Mouse (Mus musculus): ENCODE results near the gene Fam69b.
"Not testable (repeated sequence)": the region's sequence is repeated elsewhere in the genome, so short reads cannot be mapped to it uniquely, and the experiment has no call there.

DNA sequence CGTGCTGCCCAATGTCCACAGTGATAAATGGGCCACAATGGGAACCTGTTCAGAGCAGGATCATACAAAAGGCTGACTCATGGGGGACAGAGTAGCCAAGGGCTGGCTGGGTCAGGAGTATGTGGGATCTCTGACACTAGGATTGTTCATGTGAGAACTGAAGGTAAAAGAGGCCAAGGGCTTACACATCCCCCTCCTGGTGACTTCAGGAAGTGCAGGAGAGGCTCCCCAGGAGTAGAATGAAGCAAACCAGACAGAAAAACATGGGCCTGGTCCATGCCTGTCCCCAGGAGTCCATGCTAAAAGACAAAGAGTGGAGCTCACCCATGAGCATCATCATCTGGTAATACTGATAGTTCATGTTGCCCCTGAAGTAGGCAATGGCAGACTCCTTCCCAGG lies 35.3 kb downstream of the Fam69b start:
- TF ChIP-seq CTCF (IDR thresholded peaks at IDR 0.05; ENCODE audit: control insufficient read depth, insufficient read depth, low read length), result peak; percentile 36; the same call in 1 of the 2 replicates
- TF ChIP-seq POLR2A (IDR thresholded peaks at IDR 0.05; ENCODE audit: borderline replicate concordance, control insufficient read depth, low read depth, low read length), result not testable (repeated sequence)

Measured in bone marrow, adult 2 months (tissue).